Mouse (Mus musculus): ENCODE data around the gene Akr7a5.

DNA sequence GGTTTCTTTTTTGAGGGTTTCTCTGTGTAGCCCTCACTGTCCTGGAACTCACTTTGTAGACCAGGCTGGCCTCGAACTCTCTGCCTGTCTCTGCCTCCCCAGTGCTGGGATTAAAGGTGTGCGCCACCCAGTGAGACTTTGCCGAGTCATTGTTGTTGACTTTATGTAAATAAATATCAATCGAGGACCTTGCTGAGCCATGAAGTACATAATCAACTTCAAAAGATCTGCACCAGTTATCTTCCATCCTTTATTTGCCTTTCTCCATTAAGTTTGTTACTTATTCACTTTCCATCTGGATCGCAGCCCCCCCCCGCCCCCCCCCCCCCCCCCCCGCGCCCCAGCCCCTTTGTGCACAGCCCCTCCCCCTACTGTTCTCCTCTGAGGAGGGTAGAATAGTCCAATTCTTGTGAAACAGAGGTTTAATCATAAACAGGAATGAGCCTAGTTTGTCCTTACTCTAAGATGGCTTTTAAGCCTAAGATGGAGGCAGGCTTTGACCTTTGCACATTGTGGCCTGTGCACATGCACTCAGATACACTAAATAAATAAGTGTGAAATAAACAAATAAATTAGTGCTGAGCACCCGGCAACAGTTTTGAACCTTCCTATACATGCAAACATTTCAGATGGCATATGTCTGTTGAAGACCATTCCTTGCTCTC is 24.2 kb downstream of the Akr7a5 start:
- TF ChIP-seq CTCF (IDR thresholded peaks at IDR 0.05; ENCODE audit: extremely low read depth, insufficient read depth, insufficient read length, insufficient replicate concordance) = no peak
- TF ChIP-seq POLR2A (IDR thresholded peaks at IDR 0.05; ENCODE audit: low read depth, low read length) = no peak

Measured in spleen, adult 2 months (tissue).